Mouse (Mus musculus): ENCODE measurements at regions not wholly inside any gene's neighbourhood (a gene's known extent, or its start where the extent isn't known, plus 50 kb on each side); places are given as distances from the start of the nearest gene placed in this dataset.

DNA sequence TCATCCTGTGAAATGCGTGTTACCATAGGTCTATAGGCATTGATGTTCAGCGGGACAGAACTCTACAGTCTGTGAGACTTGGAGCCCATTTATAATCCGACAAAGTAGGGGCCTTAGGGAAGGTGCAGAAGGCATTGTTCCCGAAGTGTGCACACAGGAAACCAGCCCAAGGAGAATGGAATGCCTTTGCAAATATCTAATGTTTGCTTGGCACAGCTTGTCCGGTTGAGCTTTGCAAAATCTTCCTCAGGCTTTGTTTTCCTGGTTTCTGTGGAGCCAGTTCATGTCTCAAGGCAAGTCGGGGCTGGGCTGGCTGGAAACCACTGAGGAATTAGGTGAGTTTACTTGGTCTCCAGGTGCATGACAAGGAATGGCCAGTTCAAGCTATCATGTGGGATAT lies 132.1 kb downstream of the Csl start:
- TF ChIP-seq CTCF (IDR thresholded peaks at IDR 0.05; ENCODE audit: borderline replicate concordance, extremely low read depth, insufficient read depth, insufficient read length) (no peak), POLR2A (IDR thresholded peaks at IDR 0.05; ENCODE audit: borderline replicate concordance, extremely low read depth, insufficient read depth, insufficient read length, poor library complexity, severe bottlenecking) (no peak)
